Mouse (Mus musculus) liver, adult 2 months (tissue): Measurements from ENCODE around the gene Ufc1. TPM values are rescaled to one million over a fixed set of nuclear protein-coding genes. Genes with fewer than 3 reads are reported as not detected.

Source experiments
- DNase-seq: peaks from one replicate; pipeline ENCODE4 v3.0.0-alpha.2; 2011; ENCODE audit warnings: low read depth, low spot score; ENCODE audit errors: extremely low read depth
- H3K27ac ChIP-seq: fragments of 200-500 bp; replicated peaks from 2 replicates; pipeline ENCODE4 v1.5.1; 2012; ENCODE audit warnings: low read depth, mild to moderate bottlenecking, control low read depth, inconsistent platforms, low read length; ENCODE audit not compliant: insufficient read depth
- H3K27me3 ChIP-seq: fragments of 200-500 bp; 2 replicates; pipeline ENCODE4 v1.6.1; 2012; ENCODE audit warnings: mild to moderate bottlenecking, moderate library complexity, low read length, inconsistent platforms; ENCODE audit not compliant: control insufficient read depth, insufficient read depth
- H3K36me3 ChIP-seq: fragments of 200-500 bp; 2 replicates; pipeline ENCODE4 v1.6.1; 2012; ENCODE audit warnings: low read length, inconsistent platforms; ENCODE audit not compliant: control insufficient read depth, insufficient read depth
- H3K4me1 ChIP-seq: fragments of 200-500 bp; 2 replicates; pipeline ENCODE4 v1.6.1; 2011; ENCODE audit warnings: low read length; ENCODE audit not compliant: control insufficient read depth, insufficient read depth
- H3K4me3 ChIP-seq: fragments of 200-500 bp; 2 replicates; pipeline ENCODE4 v1.5.1; 2011; ENCODE audit warnings: low read depth, mild to moderate bottlenecking, control low read depth, low read length, moderate library complexity; ENCODE audit not compliant: insufficient read depth
- H3K79me2 ChIP-seq: fragments of 200-500 bp; 2 replicates; pipeline ENCODE4 v1.6.1; 2012; ENCODE audit warnings: inconsistent platforms, mild to moderate bottlenecking, low read length, moderate library complexity; ENCODE audit not compliant: control insufficient read depth, insufficient read depth
- H3K9ac ChIP-seq: fragments of 200-500 bp; 2 replicates; pipeline ENCODE4 v1.6.1; 2012; ENCODE audit warnings: low read depth, mild to moderate bottlenecking, control low read depth, inconsistent platforms, low read length
- CTCF ChIP-seq: fragments of 200-500 bp; IDR thresholded peaks from 2 replicates; pipeline ENCODE4 v1.5.1; 2011; ENCODE audit warnings: low read depth, low read length, control low read depth
- POLR2A ChIP-seq: fragments of 200-500 bp; IDR thresholded peaks from 2 replicates; pipeline ENCODE4 v1.6.1; 2011; ENCODE audit warnings: low read length, control low read depth; ENCODE audit not compliant: insufficient read depth; ENCODE audit errors: extremely low read depth
- WGBS: fragments of 180-500 bp; shearing (Covaris S2); methylation state at CpG from one replicate; pipeline ENCODE4 v1.1.7; 2018; 5-methylcytosine and 5-hydroxymethylcytosine counted together
- polyA plus RNA-seq: library from polyadenylated mRNA; depleted of rRNA; stranded (reverse); fragments of >200 nt; gene quantifications from 2 replicates; pipeline ENCODE4 v1.2.3, GENCODE M21; 2012
- total RNA-seq: library from RNA; depleted of rRNA; stranded (reverse); fragments of >200 nt; gene quantifications from 2 replicates; pipeline ENCODE4 v1.2.3, GENCODE M21; 2014

Ufc1 gene
- total and polyA plus RNA-seq, 2 experiments = 30.3 to 103 TPM

DNA sequence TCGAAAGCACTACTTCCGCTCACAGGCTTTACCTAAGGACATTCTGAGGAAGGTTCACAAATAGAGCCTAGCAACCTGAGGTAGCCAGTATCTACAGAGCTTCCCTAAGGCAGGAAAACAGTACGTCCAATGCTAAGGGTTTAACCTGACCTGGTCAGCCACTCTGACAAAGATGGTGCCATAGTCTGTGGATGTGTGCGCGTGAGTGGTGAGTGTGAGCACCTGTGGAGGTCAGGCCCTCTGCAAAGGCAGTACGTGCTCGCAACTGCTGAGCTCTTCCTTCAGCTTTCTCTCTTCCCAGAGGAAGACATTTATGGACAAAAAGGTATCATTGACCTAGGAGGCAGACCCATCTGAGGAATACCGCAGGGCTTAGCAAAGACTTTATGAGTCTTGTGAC is 16.4 kb downstream of the Ufc1 start:
- no peak for TF ChIP-seq CTCF
- no peak for TF ChIP-seq POLR2A
- Histone ChIP-seq H3K4me3 (no peak overlapping the region), H3K36me3 (peaks cover 20% of the 10 kb centered on the region; the same call in 1 of the 2 replicates), H3K79me2 (no peaks in the 10 kb centered on the region; the same call in 1 of the 2 replicates), H3K27ac (no peak overlapping the region), H3K4me1 (peaks cover 5% of the 10 kb centered on the region; the same call in 1 of the 2 replicates), H3K9ac (no peak overlapping the region), H3K27me3 (no peaks in the 10 kb centered on the region)
- DNase-seq = no peak
- WGBS = 94% methylated on average over 8 of the region's 8 CpGs

GRCm38 (mm10) chr1:171277736-171278135 is 17.1 kb downstream of the Ufc1 start:
- Histone ChIP-seq H3K4me3 (no peak overlapping the region), H3K9ac (no peak overlapping the region), H3K79me2 (no peaks in the 10 kb centered on the region; the same call in 1 of the 2 replicates), H3K27me3 (no peaks in the 10 kb centered on the region), H3K27ac (no peak overlapping the region), H3K36me3 (peaks cover 22% of the 10 kb centered on the region; the same call in 1 of the 2 replicates), H3K4me1 (peaks cover 5% of the 10 kb centered on the region; the same call in 1 of the 2 replicates)
- TF ChIP-seq POLR2A (no peak), CTCF (no peak)
- 89% methylated on average over 10 of the region's 10 CpGs for WGBS
- DNase-seq = no peak

GRCm38 (mm10) chr1:171276110-171276748 is 18.6 kb downstream of the Ufc1 start:
- 92% methylated on average over 14 of the region's 14 CpGs for WGBS
- no peak overlapping the region for H3K27ac ChIP-seq
- no peaks in the 10 kb centered on the region for H3K27me3 ChIP-seq
- H3K9ac ChIP-seq = no peak overlapping the region
- H3K4me3 ChIP-seq = no peak overlapping the region
- TF ChIP-seq CTCF (no peak), POLR2A (no peak)
- peaks cover 5% of the 10 kb centered on the region; the same call in 1 of the 2 replicates for H3K4me1 ChIP-seq
- no peaks in the 10 kb centered on the region; the same call in 1 of the 2 replicates for H3K79me2 ChIP-seq
- H3K36me3 ChIP-seq = peaks cover 22% of the 10 kb centered on the region; the same call in 1 of the 2 replicates
- DNase-seq = no peak

- H3K27ac ChIP-seq = no peak overlapping the region
- no peaks in the 10 kb centered on the region for H3K27me3 ChIP-seq
- no peak overlapping the region for H3K4me3 ChIP-seq
- 79% methylated on average over 11 of the region's 11 CpGs for WGBS
- no peaks in the 10 kb centered on the region; the same call in 1 of the 2 replicates for H3K79me2 ChIP-seq
- H3K9ac ChIP-seq = no peak overlapping the region
- H3K4me1 ChIP-seq = peaks cover 6% of the 10 kb centered on the region; the same call in 1 of the 2 replicates
- DNase-seq = no peak
- H3K36me3 ChIP-seq = peaks cover 22% of the 10 kb centered on the region; the same call in 1 of the 2 replicates
- TF ChIP-seq CTCF = no peak
- no peak for TF ChIP-seq POLR2A
Observed at GRCm38 (mm10) chr1:171275144-171275734, 19.6 kb downstream of the Ufc1 start.

DNA sequence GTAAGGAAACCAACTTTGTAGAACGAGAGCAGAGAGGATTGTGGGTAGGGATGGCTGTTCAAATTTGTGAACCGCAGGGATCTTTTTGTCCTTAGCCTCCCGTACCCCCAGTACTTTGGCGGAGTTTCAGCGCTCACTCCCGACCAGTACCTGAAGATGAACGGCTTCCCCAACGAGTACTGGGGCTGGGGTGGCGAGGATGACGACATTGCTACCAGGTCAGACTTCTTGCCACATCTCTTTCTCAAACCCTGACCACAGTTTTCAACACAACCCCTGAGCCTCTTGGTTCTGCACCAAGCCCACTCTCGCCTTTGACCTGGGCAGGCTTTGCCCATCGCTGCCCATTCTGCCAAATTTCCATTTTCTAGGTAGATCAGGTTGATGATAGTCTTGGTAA is 20.7 kb downstream of the Ufc1 start:
- H3K4me3 ChIP-seq = no peak overlapping the region
- H3K9ac ChIP-seq = no peak overlapping the region
- no peak for TF ChIP-seq CTCF
- no peak for TF ChIP-seq POLR2A
- no peaks in the 10 kb centered on the region for H3K79me2 ChIP-seq
- DNase-seq = no peak
- H3K36me3 ChIP-seq = peaks cover 22% of the 10 kb centered on the region; the same call in 1 of the 2 replicates
- no peaks in the 10 kb centered on the region for H3K27me3 ChIP-seq
- 92% methylated on average over 12 of the region's 12 CpGs for WGBS
- H3K27ac ChIP-seq = no peak overlapping the region
- H3K4me1 ChIP-seq = peaks cover 5% of the 10 kb centered on the region; the same call in 1 of the 2 replicates
